In genomic region chr11:100789702-100790101, GRCm38 (mm10) we compare ENCODE assay signal across 30 mouse cellular contexts. TPM values are rescaled to one million over a fixed set of nuclear protein-coding genes. Genes with fewer than 3 reads are reported as not detected.
DNase-seq lines count a peak whose midpoint lies in the region; ATAC-seq and TF ChIP-seq lines count a peak whose summit lies in the region.
"Had no signal": no experiment of that assay in that cellular context is flagged by ENCODE, and none has a peak within 500 bp of the region (broad histone marks: within the 10 kb centered on the region; RNA-seq: fewer than 3 reads in every experiment).

No protein-coding gene starts in this region.

- H3K9me3 ChIP-seq in midbrain, postnatal 0 days (ENCODE audit: low read length), result no peaks in the 10 kb centered on the region
- H3K9me3 ChIP-seq in midbrain, embryonic 16.5 days (replicated peaks; ENCODE audit: control insufficient read depth, low read length, poor library complexity, severe bottlenecking), result no peaks in the 10 kb centered on the region
- H3K9me3 ChIP-seq in embryonic facial prominence, embryonic 14.5 days (ENCODE audit: control insufficient read depth, low read length), result no peaks in the 10 kb centered on the region
- H3K9me3 ChIP-seq: forebrain, embryonic 15.5 days; G1E; hindbrain, embryonic 10.5 days; liver, embryonic 15.5 days; lung, embryonic 15.5 days; neural tube, embryonic 12.5 days; stomach, embryonic 15.5 days had no signal

- peak; percentile 21 for DNase-seq in gastrocnemius, adult 2 months
- no peak for DNase-seq in gastrocnemius, postnatal 25 days
- no peak for DNase-seq in midbrain, postnatal 0 days (ENCODE audit: low spot score)
- peak; percentile 53 for DNase-seq in embryonic facial prominence, embryonic 14.5 days (ENCODE audit: low spot score)
- DNase-seq in lung, postnatal 4 days, result no peak
- DNase-seq in cerebellum, postnatal 4 days (ENCODE audit: low spot score in 2 of 2), result no peak
- no peak for DNase-seq in urinary bladder, postnatal 10 days (ENCODE audit: low spot score)
- DNase-seq: adrenal gland, postnatal 10 days; cerebellum, adult 9-10 months; gastrocnemius, postnatal 10 days; heart, adult 11 months; kidney, postnatal 4 days; layer of hippocampus, adult 9-11 months; liver; lung, postnatal 36 days; thymus, postnatal 36 days had no signal

- H3K4me2 ChIP-seq in midbrain, postnatal 0 days (ENCODE audit: low read depth, low read length, poor library complexity, severe bottlenecking), result no peak overlapping the region
- H3K4me2 ChIP-seq in midbrain, embryonic 16.5 days (ENCODE audit: low read length), result no peak overlapping the region
- no peak overlapping the region for H3K4me2 ChIP-seq in embryonic facial prominence, embryonic 14.5 days (ENCODE audit: low read depth, low read length)
- H3K4me2 ChIP-seq: forebrain, embryonic 15.5 days; heart, embryonic 11.5 days; liver, embryonic 15.5 days; lung, embryonic 15.5 days; neural tube, embryonic 12.5 days; stomach, embryonic 15.5 days had no signal

- H3K4me1 ChIP-seq in midbrain, postnatal 0 days (ENCODE audit: insufficient read depth, low read length), result no peaks in the 10 kb centered on the region
- no peaks in the 10 kb centered on the region for H3K4me1 ChIP-seq in midbrain, embryonic 16.5 days (ENCODE audit: control insufficient read depth, insufficient read depth, low read length)
- H3K4me1 ChIP-seq in embryonic facial prominence, embryonic 14.5 days (ENCODE audit: control insufficient read depth, insufficient read depth, low read length), result no peaks in the 10 kb centered on the region
- H3K4me1 ChIP-seq: forebrain, embryonic 15.5 days; liver, embryonic 15.5 days; lung, embryonic 15.5 days; neural tube, embryonic 12.5 days; stomach, embryonic 15.5 days had no signal

- H3K4me3 ChIP-seq in gastrocnemius, adult 2 months, result no peak overlapping the region
- H3K4me3 ChIP-seq in midbrain, postnatal 0 days (ENCODE audit: low read depth, low read length), result no peak overlapping the region
- no peak overlapping the region for H3K4me3 ChIP-seq in midbrain, embryonic 16.5 days (ENCODE audit: low read depth, low read length)
- no peak overlapping the region for H3K4me3 ChIP-seq in embryonic facial prominence, embryonic 14.5 days (ENCODE audit: low read depth, low read length)
- H3K4me3 ChIP-seq: forebrain, embryonic 15.5 days; hindbrain, embryonic 10.5 days; liver, embryonic 15.5 days; lung, embryonic 15.5 days; neural tube, embryonic 12.5 days; stomach, embryonic 15.5 days had no signal

- H3K9ac ChIP-seq in midbrain, postnatal 0 days (replicated peaks; ENCODE audit: low read length, poor library complexity, severe bottlenecking), result no peak overlapping the region
- no peak overlapping the region for H3K9ac ChIP-seq in midbrain, embryonic 16.5 days (ENCODE audit: low read depth, low read length)
- no peak overlapping the region for H3K9ac ChIP-seq in embryonic facial prominence, embryonic 14.5 days (ENCODE audit: low read depth, low read length)
- H3K9ac ChIP-seq: forebrain, embryonic 15.5 days; liver, embryonic 15.5 days; lung, embryonic 15.5 days; neural tube, embryonic 12.5 days; stomach, embryonic 15.5 days had no signal

- WGBS in midbrain, postnatal 0 days, result 77% methylated on average over 3 of the region's 3 CpGs
- 84% methylated on average over 3 of the region's 3 CpGs for WGBS in midbrain, embryonic 16.5 days
- WGBS in embryonic facial prominence, embryonic 14.5 days, result 50% methylated on average over 3 of the region's 3 CpGs

- peaks cover 14% of the 10 kb centered on the region for H3K36me3 ChIP-seq in midbrain, postnatal 0 days (ENCODE audit: insufficient read depth, low read length)
- peaks cover 10% of the 10 kb centered on the region for H3K36me3 ChIP-seq in midbrain, embryonic 16.5 days (ENCODE audit: control insufficient read depth, insufficient read depth, low read length)
- H3K36me3 ChIP-seq in embryonic facial prominence, embryonic 14.5 days (ENCODE audit: control insufficient read depth, insufficient read depth, low read length), result peaks cover 54% of the 10 kb centered on the region

- intact Hi-C loops in gastrocnemius, adult 2 months (cut with DNase I), result loop anchor here (2.0 kb wide), 1 partner anchor 31 kb away; no protein-coding TSS in a partner anchor

- H3K27ac ChIP-seq in gastrocnemius, adult 2 months, result peak overlapping the region; percentile 93
- H3K27ac ChIP-seq in midbrain, postnatal 0 days (ENCODE audit: low read depth, low read length), result peak overlapping the region; percentile 47; the same call in 1 of the 2 replicates
- H3K27ac ChIP-seq in midbrain, embryonic 16.5 days (ENCODE audit: low read length), result no peak overlapping the region
- H3K27ac ChIP-seq in embryonic facial prominence, embryonic 14.5 days (replicated peaks; ENCODE audit: low read depth, low read length), result peak overlapping the region; percentile 54
- H3K27ac ChIP-seq: forebrain, embryonic 15.5 days; hindbrain, embryonic 10.5 days; liver, embryonic 15.5 days; lung, embryonic 15.5 days; neural tube, embryonic 12.5 days; stomach, embryonic 15.5 days had no signal

- no peaks in the 10 kb centered on the region for H3K27me3 ChIP-seq in midbrain, postnatal 0 days (ENCODE audit: insufficient read depth, low read length)
- no peaks in the 10 kb centered on the region for H3K27me3 ChIP-seq in midbrain, embryonic 16.5 days (ENCODE audit: control insufficient read depth, insufficient read depth, low read depth, low read length)
- no peaks in the 10 kb centered on the region for H3K27me3 ChIP-seq in embryonic facial prominence, embryonic 14.5 days (replicated peaks; ENCODE audit: control insufficient read depth, insufficient read depth, low read length)
- H3K27me3 ChIP-seq: forebrain, embryonic 15.5 days; liver, embryonic 15.5 days; lung, embryonic 15.5 days; neural tube, embryonic 12.5 days; stomach, embryonic 15.5 days had no signal

- ATAC-seq in midbrain, postnatal 0 days (ENCODE audit: low FRiP score), result no peak
- ATAC-seq in midbrain, embryonic 16.5 days, result no peak
- ATAC-seq in embryonic facial prominence, embryonic 14.5 days (ENCODE audit: low read depth), result no peak
- ATAC-seq: forebrain, embryonic 15.5 days; intestine, postnatal 0 days had no signal

- no peak for TF ChIP-seq CTCF in gastrocnemius, adult 2 months (IDR thresholded peaks at IDR 0.05)
- no peak for TF ChIP-seq CTCF in midbrain, postnatal 0 days (IDR thresholded peaks at IDR 0.05)

RNA-seq across cellular contexts. Expression of gene Ghdc, which starts 18.9 kb away (rescaled TPM):
- 1 to 10 TPM; 4.3 to 6.9 TPM for total RNA-seq in gastrocnemius, adult 2 months (2021)
- total RNA-seq in gastrocnemius, postnatal 25 days (2021), result 1 to 10 TPM; 4.8 to 4.9 TPM
- total RNA-seq in midbrain, postnatal 0 days (2014; rRNA removed), result 13.9 and 14.1 TPM in 2 replicates
- polyA plus RNA-seq in midbrain, postnatal 0 days (2015; fragmentation: Nextera tagmentation; extraction: Ambion mirVana), result 6.5 and 6.7 TPM in 2 replicates
- polyA plus RNA-seq in midbrain, embryonic 16.5 days (2015; fragmentation: Nextera tagmentation; extraction: Ambion mirVana), result 6.8 and 7.5 TPM in 2 replicates
- polyA plus RNA-seq in embryonic facial prominence, embryonic 14.5 days (2014; fragmentation: Nextera tagmentation; extraction: Ambion mirVana), result 3.6 and 4.4 TPM in 2 replicates

RNA-seq across cellular contexts. Expression of gene Hcrt, which starts 27.0 kb away (rescaled TPM):
- not detected for total RNA-seq in gastrocnemius, adult 2 months (2021)
- total RNA-seq in gastrocnemius, postnatal 25 days (2021), result not detected
- total RNA-seq in midbrain, postnatal 0 days (2014; rRNA removed), result 4.5 and 6.7 TPM in 2 replicates
- polyA plus RNA-seq in midbrain, postnatal 0 days (2015; fragmentation: Nextera tagmentation; extraction: Ambion mirVana), result 5.7 and 16.8 TPM in 2 replicates
- polyA plus RNA-seq in midbrain, embryonic 16.5 days (2015; fragmentation: Nextera tagmentation; extraction: Ambion mirVana), result 2.5 and 4.6 TPM in 2 replicates
- not detected in 2 replicates for polyA plus RNA-seq in embryonic facial prominence, embryonic 14.5 days (2014; fragmentation: Nextera tagmentation; extraction: Ambion mirVana)
- total RNA-seq: adrenal gland, postnatal 10 days; common myeloid progenitor, adult 5-6 weeks; G1E; gastrocnemius, postnatal 10 days; left cerebral cortex, adult 18-20 months had no signal
- polyA plus RNA-seq: G1E; heart, embryonic 11.5 days; heart, postnatal 0 days; hindbrain, embryonic 10.5 days; intestine, postnatal 0 days; kidney, embryonic 16.5 days; liver, embryonic 15.5 days; lung, embryonic 15.5 days; stomach, embryonic 15.5 days had no signal

RNA-seq across cellular contexts. Expression of gene Kcnh4, which starts 30.0 kb away (rescaled TPM):
- total RNA-seq in gastrocnemius, adult 2 months (2021), result not detected
- total RNA-seq in gastrocnemius, postnatal 25 days (2021), result not detected
- 13.7 and 19.6 TPM in 2 replicates for total RNA-seq in midbrain, postnatal 0 days (2014; rRNA removed)
- polyA plus RNA-seq in midbrain, postnatal 0 days (2015; fragmentation: Nextera tagmentation; extraction: Ambion mirVana), result 6.1 and 7.4 TPM in 2 replicates
- 11.4 and 12.3 TPM in 2 replicates for polyA plus RNA-seq in midbrain, embryonic 16.5 days (2015; fragmentation: Nextera tagmentation; extraction: Ambion mirVana)
- 0.41 and 0.64 TPM in 2 replicates for polyA plus RNA-seq in embryonic facial prominence, embryonic 14.5 days (2014; fragmentation: Nextera tagmentation; extraction: Ambion mirVana)
- total RNA-seq: common myeloid progenitor, adult 5-6 weeks; G1E; gastrocnemius, postnatal 10 days had no signal
- polyA plus RNA-seq: G1E; heart, embryonic 11.5 days; heart, postnatal 0 days; kidney, embryonic 16.5 days; liver, embryonic 15.5 days; lung, embryonic 15.5 days had no signal

RNA-seq across cellular contexts. Expression of gene Rab5c, which starts 51.7 kb away (rescaled TPM):
- total RNA-seq in gastrocnemius, adult 2 months (2021), result 10 to 100 TPM; 37.6 to 40.9 TPM
- total RNA-seq in gastrocnemius, postnatal 25 days (2021), result 10 to 100 TPM; 40.4 to 43.1 TPM
- 218 and 250 TPM in 2 replicates for total RNA-seq in midbrain, postnatal 0 days (2014; rRNA removed)
- polyA plus RNA-seq in midbrain, postnatal 0 days (2015; fragmentation: Nextera tagmentation; extraction: Ambion mirVana), result 33.8 and 34.4 TPM in 2 replicates
- 41.1 and 43.3 TPM in 2 replicates for polyA plus RNA-seq in midbrain, embryonic 16.5 days (2015; fragmentation: Nextera tagmentation; extraction: Ambion mirVana)
- polyA plus RNA-seq in embryonic facial prominence, embryonic 14.5 days (2014; fragmentation: Nextera tagmentation; extraction: Ambion mirVana), result 70.7 and 73.9 TPM in 2 replicates

Comparison
In these comparisons a context has a peak if more than half of its experiments do, and no peak if none do; other contexts are left out.
1. DNase-seq: peak in gastrocnemius, adult 2 months (single experiment) and embryonic facial prominence, embryonic 14.5 days (single experiment); none in gastrocnemius, postnatal 25 days (single experiment), midbrain, postnatal 0 days (single experiment), lung, postnatal 4 days (0 of 2), cerebellum, postnatal 4 days (0 of 2) and urinary bladder, postnatal 10 days (single experiment).
2. RNA of gene Kcnh4, which starts 30.0 kb away (total RNA-seq): 13.7 to 19.6 TPM in midbrain, postnatal 0 days; not detected in gastrocnemius, adult 2 months and not detected in gastrocnemius, postnatal 25 days; every median in the first group is over 10 times any median in the second.